Mouse (Mus musculus) thymus, postnatal 25 days (tissue): ENCODE measurements around the gene Zfp592.

Experiments
- DNase-seq: peaks from one replicate; pipeline ENCODE4 v3.0.0; 2022

Zfp592 gene

DNA sequence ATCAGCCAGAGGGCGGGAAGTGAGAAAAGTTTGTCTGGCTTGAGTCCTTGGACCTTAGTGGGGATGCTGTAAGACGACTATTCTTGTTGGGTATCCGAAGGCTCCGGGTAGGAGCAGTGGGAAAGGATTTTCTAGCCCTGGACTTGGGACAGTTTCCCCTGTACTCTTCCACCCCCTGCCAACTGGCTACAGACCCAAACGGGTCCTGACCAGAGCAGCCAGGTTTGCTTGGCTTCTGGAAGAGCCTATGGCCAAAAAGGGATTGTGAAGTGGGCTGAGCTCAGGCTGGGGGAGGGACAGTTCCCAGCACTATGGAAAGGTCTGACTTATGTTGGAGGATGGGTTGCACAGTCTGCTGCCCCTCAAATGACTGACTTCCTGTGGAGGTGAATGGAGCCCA is 65.9 kb downstream of the Zfp592 start:
- no peak for DNase-seq

DNA sequence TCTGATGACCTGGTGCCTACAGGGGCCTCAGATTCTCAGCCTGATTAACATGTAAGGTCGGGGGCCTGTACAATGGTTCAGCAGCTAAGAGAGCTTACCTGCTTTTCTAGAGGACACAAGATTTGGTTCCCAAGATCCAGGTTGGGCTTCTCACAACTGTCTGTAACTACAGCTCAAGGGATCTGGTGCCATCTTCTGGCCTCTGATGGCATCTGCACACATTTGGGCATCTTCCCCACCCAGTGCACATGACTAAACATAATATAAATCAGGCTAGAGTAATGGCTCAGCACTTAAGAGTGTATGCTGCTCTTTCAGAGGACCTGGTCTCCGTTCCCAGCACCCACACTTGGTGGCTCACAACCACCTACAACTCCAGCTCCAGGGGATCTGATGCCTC is 67.4 kb downstream of the Zfp592 start:
- DNase-seq, result peak; percentile 67

DNA sequence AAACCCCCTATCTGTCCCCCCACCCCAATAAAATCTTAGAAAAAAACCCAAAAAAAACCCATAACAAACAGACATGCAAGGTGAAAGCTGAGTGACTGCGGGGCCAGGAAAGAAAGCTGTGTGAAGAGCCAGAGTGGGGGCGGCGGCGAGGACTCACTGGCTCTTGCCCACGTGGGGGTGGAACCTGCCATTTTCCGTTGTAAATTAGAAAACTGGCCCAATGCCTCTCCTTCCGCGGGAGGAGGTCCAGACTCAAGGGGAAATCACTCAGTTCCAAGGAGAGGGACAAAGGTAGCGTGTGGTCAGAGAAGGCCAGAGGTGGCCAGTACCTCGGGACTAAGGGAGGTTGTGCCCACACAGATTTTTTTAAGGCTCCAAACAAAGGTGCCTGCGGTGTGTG is 68.5 kb downstream of the Zfp592 start:
- DNase-seq, result no peak

DNA sequence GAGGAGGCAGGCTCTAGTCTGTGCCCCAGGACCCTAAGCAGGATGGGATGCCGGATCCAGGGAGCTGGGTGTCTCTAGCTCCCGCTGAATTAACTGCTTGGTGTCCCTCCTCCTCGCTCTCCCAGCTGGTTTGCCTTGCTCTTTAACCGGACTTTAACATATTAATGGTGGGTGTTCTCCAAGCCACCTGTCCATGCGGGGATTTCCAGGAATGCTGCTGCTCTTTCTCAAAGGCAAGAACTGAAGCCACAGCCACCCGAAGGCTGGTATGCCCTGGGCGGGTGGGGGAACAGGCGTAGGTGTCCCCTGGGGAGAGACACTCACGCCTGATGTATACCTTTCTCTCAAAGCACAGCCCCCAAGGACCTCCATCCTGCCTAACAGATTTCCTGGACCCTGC is 69.9 kb downstream of the Zfp592 start:
- DNase-seq, result no peak

DNA sequence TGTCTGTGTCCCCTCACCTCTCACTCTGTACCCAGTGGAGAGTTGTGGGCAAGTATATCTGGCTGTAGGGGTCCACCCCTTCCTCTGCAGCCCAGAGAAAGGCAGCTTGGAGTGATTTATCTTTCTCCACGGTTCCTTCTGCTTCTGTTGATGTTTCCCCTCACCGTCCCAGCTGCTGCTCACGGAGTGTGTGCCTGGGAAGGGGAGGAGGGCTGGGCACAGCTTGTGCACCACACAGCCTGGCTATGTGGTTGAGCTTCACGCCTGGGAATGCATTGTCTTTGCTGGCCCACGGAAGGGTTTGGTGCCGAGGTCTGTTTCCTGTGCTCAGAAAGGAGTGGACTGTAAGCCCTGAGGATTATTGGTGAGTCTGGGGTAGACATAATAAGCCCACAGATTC is 73.2 kb downstream of the Zfp592 start:
- DNase-seq, result no peak

DNA sequence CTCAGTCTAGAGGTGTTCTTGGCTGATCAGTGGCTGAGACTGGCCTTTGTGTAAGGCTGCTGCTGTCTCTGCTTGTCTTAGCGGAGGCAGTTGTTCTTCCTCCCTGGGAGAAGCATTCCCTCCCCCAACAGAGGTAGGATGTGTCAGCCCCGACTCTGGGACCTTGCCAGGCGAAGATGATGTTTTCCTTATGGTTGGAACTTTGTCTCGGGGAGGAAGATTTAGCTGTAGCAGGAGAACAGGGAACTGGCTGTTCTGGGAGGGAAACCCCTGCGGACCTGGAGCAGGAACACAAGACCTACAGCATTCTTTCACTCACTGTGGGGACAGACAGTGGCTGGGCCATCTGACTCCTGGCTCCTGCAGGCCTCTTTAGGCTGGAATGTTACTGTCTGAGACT is 79.0 kb downstream of the Zfp592 start:
- no peak for DNase-seq

DNA sequence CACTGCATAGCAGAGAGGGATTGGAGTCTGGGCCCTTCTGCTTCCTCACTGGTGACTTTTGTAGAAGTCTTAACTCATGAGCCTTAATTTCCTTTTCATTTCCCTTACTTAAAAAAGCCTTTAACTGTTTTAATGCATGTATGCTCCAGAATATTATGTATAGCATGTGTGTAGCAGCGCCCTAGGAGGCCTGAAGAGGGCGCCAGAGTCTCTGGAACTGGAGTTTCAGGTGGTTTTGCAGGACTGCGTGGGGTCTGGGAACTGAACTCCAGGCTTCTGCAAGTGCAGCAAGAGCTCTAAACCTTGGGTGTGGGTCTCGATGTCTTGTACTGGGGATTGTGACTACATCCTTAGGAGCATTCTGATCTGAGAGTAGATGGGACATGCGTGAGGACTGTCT is 79.8 kb downstream of the Zfp592 start:
- DNase-seq, result peak; percentile 18

DNA sequence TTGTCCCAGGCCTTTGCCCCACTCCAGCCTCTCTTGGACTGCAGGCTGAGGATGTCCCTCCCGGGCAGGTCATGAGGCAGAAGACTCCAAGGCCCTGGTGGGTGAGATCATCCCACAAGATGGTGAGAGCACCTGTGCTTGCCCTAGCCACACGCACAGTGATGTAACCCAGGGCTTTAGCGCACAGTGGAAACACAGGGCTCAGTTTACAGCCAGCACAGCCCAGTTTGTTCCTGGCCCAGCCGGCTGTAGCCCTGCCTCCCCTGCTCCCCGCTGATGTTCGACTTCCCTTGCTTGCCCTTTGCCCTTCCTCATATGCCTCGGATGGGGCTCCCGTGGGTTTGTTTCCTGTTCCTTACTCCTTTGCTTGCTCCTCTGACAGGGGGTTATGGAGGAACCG is 81.1 kb downstream of the Zfp592 start:
- DNase-seq, result peak; percentile 63

DNA sequence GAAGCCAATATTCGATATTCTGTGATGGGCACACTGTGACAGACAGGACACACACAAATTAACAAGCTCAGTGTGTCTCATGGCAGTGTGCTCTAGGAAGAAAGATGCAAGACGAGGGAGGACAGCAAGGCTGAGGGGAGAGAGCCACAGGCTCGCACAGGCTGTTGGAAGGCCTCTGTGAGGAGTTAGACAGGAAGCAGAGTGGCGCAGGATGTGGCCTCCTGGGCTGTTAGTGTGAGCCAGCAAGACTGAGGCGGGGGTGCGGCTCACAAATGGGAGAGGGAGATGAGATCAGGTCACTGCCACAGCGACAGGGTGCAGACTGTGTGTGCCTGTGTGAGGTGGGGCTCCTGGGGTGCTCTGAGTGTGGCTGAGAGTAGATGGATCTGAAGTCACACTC is 81.8 kb downstream of the Zfp592 start:
- peak; percentile 79 for DNase-seq

DNA sequence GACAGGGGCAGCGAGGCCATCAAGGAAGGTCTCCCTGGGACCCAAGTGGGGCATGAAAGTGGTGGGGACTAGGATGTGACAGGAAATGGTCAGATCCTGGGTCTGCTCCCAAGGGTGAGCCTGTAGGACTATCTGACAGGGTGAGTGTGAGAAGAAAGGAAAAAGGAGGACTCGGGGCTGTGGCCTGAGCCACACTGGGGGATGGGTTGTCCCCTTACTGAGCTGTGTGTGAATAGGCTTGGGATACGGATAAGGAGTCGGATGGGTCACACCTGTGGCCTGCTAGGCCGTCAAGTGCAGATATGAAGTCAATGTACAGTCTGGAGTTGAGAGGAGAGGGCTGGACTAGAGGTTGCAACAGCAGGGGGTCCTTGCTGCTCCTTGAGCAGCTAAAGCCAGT is 82.3 kb downstream of the Zfp592 start:
- DNase-seq, result no peak

DNA sequence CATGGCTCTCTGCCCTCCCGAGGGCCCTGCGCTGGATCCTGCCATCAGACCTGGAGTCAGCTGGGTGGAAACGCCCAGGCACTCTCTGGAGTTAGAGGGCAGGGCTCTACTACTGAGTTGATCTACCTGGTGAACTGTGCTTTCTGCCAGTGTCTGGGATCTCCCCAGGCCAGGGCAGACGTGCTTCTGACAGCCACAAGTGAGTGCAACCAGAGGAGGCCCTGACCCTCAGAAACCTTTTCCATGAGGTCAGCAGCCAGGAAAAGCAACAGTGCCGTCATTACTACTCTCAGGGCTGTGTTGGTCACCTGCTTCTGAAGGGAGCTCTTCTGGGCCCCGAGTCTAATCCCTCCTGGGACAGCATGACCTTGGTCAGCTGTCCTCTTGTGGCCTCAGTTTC is 83.5 kb downstream of the Zfp592 start:
- DNase-seq, result no peak

DNA sequence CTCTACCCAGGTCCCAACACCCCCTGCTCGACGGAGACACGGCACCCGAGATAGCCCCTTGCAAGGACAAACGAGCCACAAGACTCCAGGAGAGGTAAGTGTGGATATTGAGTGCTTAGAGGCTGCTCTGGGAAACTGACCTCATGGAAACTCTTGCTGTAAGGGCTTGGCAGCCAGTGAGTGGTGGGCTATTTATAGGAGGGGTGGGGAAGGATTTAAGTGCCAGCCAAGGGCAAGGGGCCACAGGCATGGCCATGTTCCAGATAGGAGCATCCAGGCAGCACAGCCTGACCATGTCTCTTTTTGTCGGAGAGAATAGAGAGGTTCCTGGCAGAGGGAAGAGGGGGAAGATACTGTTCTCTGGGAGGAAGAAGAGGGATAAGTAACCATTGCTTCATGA is 85.3 kb downstream of the Zfp592 start:
- no peak for DNase-seq

DNA sequence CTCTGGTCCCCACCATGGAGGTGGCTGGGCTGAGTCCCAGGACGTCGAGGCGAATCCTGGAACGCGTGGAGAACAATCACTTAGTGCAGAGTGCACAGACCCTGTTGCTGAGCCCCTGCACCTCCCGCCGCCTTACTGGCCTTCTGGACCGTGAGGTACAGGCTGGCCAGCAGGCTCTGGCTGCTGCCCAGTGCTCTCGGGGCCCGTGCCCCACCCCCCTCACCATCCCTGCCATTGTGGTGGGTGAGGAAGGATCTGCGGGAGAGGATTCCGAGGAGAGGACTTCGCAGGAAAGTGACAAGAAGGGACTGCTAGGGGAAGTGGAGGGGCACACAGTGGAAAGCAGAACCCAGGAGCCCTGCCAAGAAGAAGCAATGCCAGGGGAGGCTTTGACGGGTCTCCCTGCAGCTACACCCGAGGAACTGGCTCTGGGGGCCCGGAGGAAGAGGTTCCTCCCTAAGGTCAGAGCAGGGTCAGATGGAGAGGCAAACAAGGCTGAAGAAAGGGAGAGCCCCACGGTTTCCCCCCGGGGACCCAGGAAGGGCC is 100.0 kb downstream of the Zfp592 start:
- DNase-seq, result no peak

DNA sequence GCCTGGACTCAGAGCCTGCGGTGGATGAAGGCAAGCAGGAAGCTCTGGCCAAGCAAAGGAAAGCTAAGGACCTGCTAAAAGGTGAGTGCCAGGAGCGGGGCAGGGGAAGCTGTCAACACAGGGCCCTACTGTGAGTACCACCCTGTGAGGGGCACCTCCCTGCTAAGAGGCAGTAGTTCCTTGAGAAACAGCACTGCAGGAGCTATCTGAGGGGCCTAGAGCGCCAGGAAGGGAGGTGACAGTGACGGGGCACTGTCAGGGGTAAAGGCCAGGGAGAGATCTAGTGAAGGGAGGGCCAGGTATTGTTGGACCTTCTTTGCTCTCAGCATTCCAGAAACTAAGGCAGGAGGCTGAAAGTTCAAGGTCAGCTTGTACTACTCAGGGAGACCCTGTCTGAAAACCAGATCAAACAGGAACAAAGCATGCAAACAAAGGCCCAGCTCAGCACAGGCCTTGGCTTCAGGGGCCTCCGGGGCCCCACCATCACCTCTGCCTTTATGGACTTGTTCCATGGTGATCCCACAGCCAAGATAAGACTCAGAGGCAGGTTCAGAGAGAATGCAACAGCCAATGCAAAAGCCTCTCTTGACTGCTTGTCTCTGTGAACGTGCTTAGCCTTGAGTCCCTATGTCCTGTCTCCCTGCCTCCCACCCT is 100.8 kb downstream of the Zfp592 start:
- no peak for DNase-seq
